Mouse (Mus musculus): Measurements from ENCODE around the gene Zfp462. TPM values are rescaled to one million over a fixed set of nuclear protein-coding genes. Genes with fewer than 3 reads are reported as not detected.

Zfp462 gene
- polyA plus RNA-seq, 1 experiment from 2014 or later = 3.8 TPM

DNA sequence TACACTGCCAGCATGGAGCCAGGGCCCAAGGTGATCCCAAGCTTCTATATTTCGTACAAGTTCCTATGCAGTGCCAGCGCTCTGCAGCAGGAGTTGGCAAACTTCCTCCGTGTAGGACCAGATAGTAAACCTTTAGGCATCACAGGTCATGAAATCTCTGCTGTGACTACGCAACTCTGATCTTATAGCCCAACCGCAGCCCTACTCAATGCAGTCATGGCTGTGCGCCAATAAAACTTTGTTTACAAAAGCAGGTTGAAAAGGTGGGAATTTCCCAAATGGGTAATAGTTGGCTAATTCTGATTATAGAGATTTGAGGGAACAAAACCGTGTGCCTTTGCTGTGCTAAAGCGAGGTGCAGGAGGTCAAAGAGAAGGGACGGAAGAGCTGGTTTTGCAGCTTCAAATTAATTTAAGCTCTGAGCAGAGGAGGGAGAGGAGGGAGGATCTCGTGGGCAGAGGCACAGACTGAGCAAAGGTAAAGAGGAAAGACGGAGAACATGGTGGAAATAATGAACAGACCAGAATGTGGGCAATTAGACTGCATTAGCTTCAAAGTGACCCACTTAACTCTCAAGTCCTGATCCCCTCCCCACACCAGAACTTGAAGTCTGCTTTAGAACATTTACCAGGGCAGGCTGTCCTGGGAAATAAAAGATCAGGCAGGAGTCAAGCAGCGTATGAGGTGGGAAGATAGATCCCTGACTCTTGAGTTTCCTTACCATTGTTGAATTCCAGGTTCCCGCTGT is 183.4 kb downstream of the Zfp462 start:
- Histone ChIP-seq H3K27me3 (ENCODE audit: insufficient read depth, low read length) (no peaks in the 10 kb centered on the region), H3K4me2 (no peak overlapping the region), H3K4me1 (ENCODE audit: insufficient read depth) (no peaks in the 10 kb centered on the region), H3K9ac (no peak overlapping the region), H3K4me3 (ENCODE audit: low read depth, low read length) (no peak overlapping the region), H3K9me3 (ENCODE audit: low read depth, low read length) (no peaks in the 10 kb centered on the region), H3K36me3 (ENCODE audit: insufficient read depth) (no peaks in the 10 kb centered on the region), H3K27ac (ENCODE audit: low read depth) (no peak overlapping the region)
- TF ChIP-seq CTCF (IDR thresholded peaks at IDR 0.05; ENCODE audit: low read depth) = no peak
- ATAC-seq (ENCODE audit: insufficient read depth) (no peak), DNase-seq (no peak)
- WGBS = 76% methylated on average over 13 of the region's 13 CpGs
